Mouse (Mus musculus): ENCODE measurements at regions not wholly inside any gene's neighbourhood (a gene's known extent, or its start where the extent isn't known, plus 50 kb on each side); places are given as distances from the start of the nearest gene placed in this dataset.

DNA sequence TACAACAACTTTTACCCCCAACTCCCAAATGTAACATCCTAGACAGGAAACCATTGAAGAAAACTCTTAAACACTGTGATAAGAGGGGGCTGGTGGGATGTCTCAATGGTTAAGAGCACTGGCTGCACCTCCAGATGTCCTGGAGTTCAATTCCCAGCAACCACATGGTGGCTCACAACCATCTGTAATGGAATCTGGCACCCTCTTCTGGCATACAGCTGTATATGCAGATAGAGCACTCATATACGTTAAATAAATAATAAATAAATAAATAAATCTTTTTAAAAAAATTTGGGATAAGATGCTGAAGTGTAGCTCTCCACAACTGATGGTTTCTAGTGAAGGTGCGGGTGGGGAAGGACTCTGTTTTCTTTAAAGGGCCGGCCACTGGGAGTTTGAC lies 69.3 kb downstream of the Kctd15 start:
- Histone ChIP-seq H3K9me3 (ENCODE audit: control insufficient read depth, insufficient read depth, low read depth, low read length) (no peaks in the 10 kb centered on the region), H3K27ac (ENCODE audit: insufficient read depth, low read depth, low read length, poor library complexity, severe bottlenecking) (no peak overlapping the region), H3K9ac (ENCODE audit: insufficient read depth, low read depth, low read length, poor library complexity, severe bottlenecking) (no peak overlapping the region), H3K36me3 (ENCODE audit: control insufficient read depth, insufficient read depth, low read length, poor library complexity, severe bottlenecking) (no peaks in the 10 kb centered on the region), H3K4me1 (ENCODE audit: control insufficient read depth in 2 of 2, insufficient read depth in 2 of 2, low read length in 2 of 2, poor library complexity in 1 of 2) (peaks cover 0 to 3% of the 10 kb centered on the region in 2 experiments; a peak in 1 of 4 replicates), H3K4me3 (ENCODE audit: insufficient read depth in 1 of 2, low read depth in 1 of 2, low read length in 2 of 2, poor library complexity in 1 of 2, severe bottlenecking in 1 of 2) (no peak overlapping the region)
- DNase-seq (ENCODE audit: low read depth, low spot score): no peak
- in situ Hi-C loops (cut with MboI; ENCODE audit: low sequenced_read_pairs in 2 of 2, unreplicated experiment in 2 of 2): loop anchor here in 1 of 2 experiments (10.0 kb wide), 1 partner anchor 62 kb away; no protein-coding TSS in a partner anchor
- no peak for TF ChIP-seq ZNF384 (IDR thresholded peaks at IDR 0.05; ENCODE audit: low read depth, low read length)
- no peak for TF ChIP-seq HCFC1 (IDR thresholded peaks at IDR 0.05; ENCODE audit: borderline replicate concordance, insufficient read depth, low read length)
- TF ChIP-seq CHD2 (IDR thresholded peaks at IDR 0.05; ENCODE audit: low read depth, low read length): no peak
- TF ChIP-seq MAFK (IDR thresholded peaks at IDR 0.05; ENCODE audit: insufficient read depth, low read depth, low read length): no peak
- no peak for TF ChIP-seq ZC3H11A (IDR thresholded peaks at IDR 0.05; ENCODE audit: borderline replicate concordance, low read depth, low read length)

DNA sequence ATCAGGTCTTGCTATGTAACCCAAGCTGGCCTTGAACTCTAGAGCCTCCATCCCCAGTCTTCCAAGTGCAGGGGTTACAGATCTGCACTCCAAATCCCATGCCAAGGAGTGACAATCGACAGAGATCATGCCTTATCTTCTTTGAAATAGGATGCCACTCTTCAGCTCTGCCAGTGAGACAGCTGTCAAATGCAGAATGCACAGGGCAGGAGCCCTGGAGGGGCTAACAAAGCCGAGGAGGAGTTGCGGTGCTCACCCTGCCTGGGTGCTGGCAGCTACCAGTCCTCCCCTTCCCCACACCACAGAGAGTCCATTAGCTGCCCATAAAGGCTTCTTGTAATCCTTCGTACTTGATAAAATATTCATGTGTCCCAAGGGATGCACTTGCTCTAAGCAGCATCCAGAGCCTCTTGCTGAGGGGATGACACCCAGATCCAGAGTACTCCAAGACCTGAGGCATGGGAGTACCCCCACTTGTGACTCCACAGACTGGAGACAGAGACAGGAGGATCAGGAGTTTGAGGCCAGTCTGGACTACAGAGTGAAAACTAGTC lies 71.1 kb downstream of the Kctd15 start:
- in situ Hi-C loops (cut with MboI; ENCODE audit: low sequenced_read_pairs in 2 of 2, unreplicated experiment in 2 of 2): loop anchor here in 1 of 2 experiments (10.0 kb wide), 1 partner anchor 61 kb away; no protein-coding TSS in a partner anchor
- TF ChIP-seq ZNF384 (IDR thresholded peaks at IDR 0.05; ENCODE audit: low read depth, low read length) (no peak), MAFK (IDR thresholded peaks at IDR 0.05; ENCODE audit: insufficient read depth, low read depth, low read length) (no peak), ZC3H11A (IDR thresholded peaks at IDR 0.05; ENCODE audit: borderline replicate concordance, low read depth, low read length) (no peak), HCFC1 (IDR thresholded peaks at IDR 0.05; ENCODE audit: borderline replicate concordance, insufficient read depth, low read length) (no peak), CHD2 (IDR thresholded peaks at IDR 0.05; ENCODE audit: low read depth, low read length) (no peak)
- no peaks in the 10 kb centered on the region for H3K9me3 ChIP-seq (ENCODE audit: control insufficient read depth, insufficient read depth, low read depth, low read length)

DNA sequence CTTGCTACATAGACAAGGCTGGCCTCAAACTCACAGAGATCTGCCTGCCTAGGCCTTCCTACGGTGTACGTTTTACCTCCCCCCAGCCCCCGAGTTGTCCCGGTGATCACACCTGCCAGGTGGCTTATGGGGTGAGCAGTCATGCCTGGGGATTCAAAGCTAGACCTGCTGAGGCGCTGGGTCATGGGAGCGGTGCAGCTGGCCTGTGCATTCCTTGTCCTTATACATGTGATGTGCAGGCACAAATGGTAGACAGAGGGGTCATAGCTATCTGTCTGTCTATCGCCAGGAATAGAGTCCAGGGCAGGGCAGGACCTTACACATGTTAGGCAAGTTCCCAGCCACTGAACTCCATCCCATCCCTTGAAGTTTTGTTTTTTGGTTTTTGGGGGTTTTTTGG lies 71.7 kb downstream of the Kctd15 start:
- no peaks in the 10 kb centered on the region for H3K9me3 ChIP-seq (ENCODE audit: control insufficient read depth, insufficient read depth, low read depth, low read length)
- H3K4me1 ChIP-seq (ENCODE audit: control insufficient read depth in 2 of 2, insufficient read depth in 2 of 2, low read length in 2 of 2, poor library complexity in 1 of 2): no peaks in the 10 kb centered on the region
- H3K4me3 ChIP-seq (ENCODE audit: insufficient read depth in 1 of 2, low read depth in 1 of 2, low read length in 2 of 2, poor library complexity in 1 of 2, severe bottlenecking in 1 of 2): no peak overlapping the region
- TF ChIP-seq ZNF384 (IDR thresholded peaks at IDR 0.05; ENCODE audit: low read depth, low read length) (no peak), HCFC1 (IDR thresholded peaks at IDR 0.05; ENCODE audit: borderline replicate concordance, insufficient read depth, low read length) (no peak), MAFK (IDR thresholded peaks at IDR 0.05; ENCODE audit: insufficient read depth, low read depth, low read length) (no peak), ZC3H11A (IDR thresholded peaks at IDR 0.05; ENCODE audit: borderline replicate concordance, low read depth, low read length) (no peak), CHD2 (IDR thresholded peaks at IDR 0.05; ENCODE audit: low read depth, low read length) (no peak)
- H3K27ac ChIP-seq (ENCODE audit: insufficient read depth, low read depth, low read length, poor library complexity, severe bottlenecking): no peak overlapping the region
- no peaks in the 10 kb centered on the region for H3K36me3 ChIP-seq (ENCODE audit: control insufficient read depth, insufficient read depth, low read length, poor library complexity, severe bottlenecking)
- no peak overlapping the region for H3K9ac ChIP-seq (ENCODE audit: insufficient read depth, low read depth, low read length, poor library complexity, severe bottlenecking)
- in situ Hi-C loops (cut with MboI; ENCODE audit: low sequenced_read_pairs in 2 of 2, unreplicated experiment in 2 of 2): loop anchor here in 1 of 2 experiments (10.0 kb wide), 1 partner anchor 60 kb away; no protein-coding TSS in a partner anchor
- no peak for DNase-seq (ENCODE audit: low read depth, low spot score)

More for the DNA sequence above, 71.1 kb downstream of the Kctd15 start:
- H3K36me3 ChIP-seq (ENCODE audit: control insufficient read depth, insufficient read depth, low read length, poor library complexity, severe bottlenecking): no peaks in the 10 kb centered on the region
- no peak overlapping the region for H3K4me3 ChIP-seq (ENCODE audit: insufficient read depth in 1 of 2, low read depth in 1 of 2, low read length in 2 of 2, poor library complexity in 1 of 2, severe bottlenecking in 1 of 2)
- H3K4me1 ChIP-seq (ENCODE audit: control insufficient read depth in 2 of 2, insufficient read depth in 2 of 2, low read length in 2 of 2, poor library complexity in 1 of 2): no peaks in the 10 kb centered on the region
- H3K27ac ChIP-seq (ENCODE audit: insufficient read depth, low read depth, low read length, poor library complexity, severe bottlenecking): no peak overlapping the region
- no peak overlapping the region for H3K9ac ChIP-seq (ENCODE audit: insufficient read depth, low read depth, low read length, poor library complexity, severe bottlenecking)
- no peak for DNase-seq (ENCODE audit: low read depth, low spot score)

- no peak for TF ChIP-seq ZNF384 (IDR thresholded peaks at IDR 0.05; ENCODE audit: low read depth, low read length)
- no peak for TF ChIP-seq MAFK (IDR thresholded peaks at IDR 0.05; ENCODE audit: insufficient read depth, low read depth, low read length)
- TF ChIP-seq ZC3H11A (IDR thresholded peaks at IDR 0.05; ENCODE audit: borderline replicate concordance, low read depth, low read length): no peak
- no peak for TF ChIP-seq HCFC1 (IDR thresholded peaks at IDR 0.05; ENCODE audit: borderline replicate concordance, insufficient read depth, low read length)
- TF ChIP-seq CHD2 (IDR thresholded peaks at IDR 0.05; ENCODE audit: low read depth, low read length): no peak
- no peaks in the 10 kb centered on the region for H3K9me3 ChIP-seq (ENCODE audit: control insufficient read depth, insufficient read depth, low read depth, low read length)
- H3K4me3 ChIP-seq (ENCODE audit: insufficient read depth in 1 of 2, low read depth in 1 of 2, low read length in 2 of 2, poor library complexity in 1 of 2, severe bottlenecking in 1 of 2): no peak overlapping the region
- H3K27ac ChIP-seq (ENCODE audit: insufficient read depth, low read depth, low read length, poor library complexity, severe bottlenecking): no peak overlapping the region
- no peaks in the 10 kb centered on the region for H3K36me3 ChIP-seq (ENCODE audit: control insufficient read depth, insufficient read depth, low read length, poor library complexity, severe bottlenecking)
- no peak overlapping the region for H3K9ac ChIP-seq (ENCODE audit: insufficient read depth, low read depth, low read length, poor library complexity, severe bottlenecking)
- no peaks in the 10 kb centered on the region for H3K4me1 ChIP-seq (ENCODE audit: control insufficient read depth in 2 of 2, insufficient read depth in 2 of 2, low read length in 2 of 2, poor library complexity in 1 of 2)
- DNase-seq (ENCODE audit: low read depth, low spot score): no peak
- in situ Hi-C loops (cut with MboI; ENCODE audit: low sequenced_read_pairs in 2 of 2, unreplicated experiment in 2 of 2): loop anchor here in 1 of 2 experiments (10.0 kb wide), 1 partner anchor 56 kb away; no protein-coding TSS in a partner anchor
These were observed 75.7 kb downstream of the Kctd15 start for GRCm38 (mm10) chr7:34580866-34581265.
